Mouse (Mus musculus): Measurements from ENCODE around the gene Alg14. TPM values are rescaled to one million over a fixed set of nuclear protein-coding genes. Genes with fewer than 3 reads are reported as not detected.

Alg14 gene
- total and polyA plus RNA-seq, 2 experiments from 2014 or later = 28.2 to 31.6 TPM

DNA sequence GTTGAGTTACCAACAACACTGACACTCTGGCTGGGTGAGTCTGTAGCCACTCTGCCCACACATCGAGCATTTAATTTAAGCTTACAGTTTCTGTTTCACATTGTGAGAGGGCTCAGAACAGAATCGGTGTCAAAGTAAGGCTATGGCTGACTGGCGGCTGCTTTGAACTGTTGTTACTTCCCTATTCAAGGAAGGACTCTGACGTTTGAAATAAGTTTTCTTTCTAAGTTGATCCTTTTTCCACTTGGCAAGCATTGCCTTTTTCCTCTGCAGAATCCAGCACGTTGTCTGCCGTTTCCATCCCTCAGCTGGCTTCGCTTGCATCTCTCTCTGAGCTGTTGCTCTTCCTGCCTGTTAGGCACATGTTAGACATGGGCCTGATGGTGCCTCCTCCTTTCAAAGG, 38.7 kb downstream of the Alg14 start:
- Histone ChIP-seq H3K4me3 (ENCODE audit: low read depth, low read length) (no peak overlapping the region), H3K36me3 (ENCODE audit: insufficient read depth) (no peaks in the 10 kb centered on the region), H3K4me2 (ENCODE audit: low read depth) (no peak overlapping the region), H3K9ac (no peak overlapping the region), H3K9me3 (ENCODE audit: low read length) (no peaks in the 10 kb centered on the region), H3K27me3 (ENCODE audit: insufficient read depth, low read length) (no peaks in the 10 kb centered on the region), H3K4me1 (ENCODE audit: insufficient read depth) (no peaks in the 10 kb centered on the region), H3K27ac (ENCODE audit: low read depth, low read length) (no peak overlapping the region)
- no peak for TF ChIP-seq CTCF (IDR thresholded peaks at IDR 0.05; ENCODE audit: low read depth)
- no peak for DNase-seq
- 0 out of 2 replicates have a peak, but pooled peaks have one; percentile 43 for ATAC-seq
- 30% methylated on average over 7 of the region's 7 CpGs for WGBS

DNA sequence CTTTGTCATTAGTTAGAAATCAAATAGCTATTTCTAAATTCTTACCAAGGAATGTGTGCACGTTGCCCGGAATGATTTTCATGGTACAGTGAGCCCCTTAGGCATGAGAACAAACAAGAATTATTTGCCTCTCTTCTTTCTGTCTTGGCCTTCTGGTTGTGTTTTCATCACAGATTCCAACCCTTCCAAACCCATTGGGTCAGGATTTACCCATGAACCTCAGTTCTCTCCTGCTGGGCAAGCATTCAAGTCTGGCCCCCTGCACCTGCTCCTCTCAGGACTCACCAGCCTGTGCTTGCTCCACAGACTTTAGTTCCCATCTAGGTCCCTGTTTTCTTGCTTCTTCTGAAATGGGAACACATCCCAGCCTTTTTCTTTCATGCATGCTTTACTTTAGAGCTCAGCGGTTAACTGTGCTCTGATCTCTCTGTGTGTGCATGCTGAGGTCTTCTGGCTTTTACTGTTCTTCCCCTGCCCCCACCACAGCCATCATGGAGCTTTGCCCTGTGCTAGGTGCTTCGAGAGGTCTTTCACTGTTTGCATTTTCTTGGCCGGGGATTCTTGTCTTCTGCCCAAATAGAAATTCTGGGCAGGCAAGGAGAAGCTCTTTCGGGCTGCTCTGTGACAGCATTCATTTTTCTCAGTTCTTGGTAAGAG, 44.8 kb downstream of the Alg14 start:
- peak; percentile 36 for ATAC-seq
- no peaks in the 10 kb centered on the region for H3K4me1 ChIP-seq (ENCODE audit: insufficient read depth)
- H3K9me3 ChIP-seq (ENCODE audit: low read length) = no peaks in the 10 kb centered on the region
- no peak for DNase-seq
- no peak for TF ChIP-seq CTCF (IDR thresholded peaks at IDR 0.05; ENCODE audit: low read depth)
- H3K4me3 ChIP-seq (ENCODE audit: low read depth, low read length) = no peak overlapping the region
- H3K27ac ChIP-seq (ENCODE audit: low read depth, low read length) = no peak overlapping the region; the same call in 1 of the 2 replicates
- no peaks in the 10 kb centered on the region for H3K36me3 ChIP-seq (ENCODE audit: insufficient read depth)
- 57% methylated on average over 6 of the region's 6 CpGs for WGBS
- no peaks in the 10 kb centered on the region for H3K27me3 ChIP-seq (ENCODE audit: insufficient read depth, low read length)
- no peak overlapping the region for H3K4me2 ChIP-seq (ENCODE audit: low read depth)
- no peak overlapping the region for H3K9ac ChIP-seq

DNA sequence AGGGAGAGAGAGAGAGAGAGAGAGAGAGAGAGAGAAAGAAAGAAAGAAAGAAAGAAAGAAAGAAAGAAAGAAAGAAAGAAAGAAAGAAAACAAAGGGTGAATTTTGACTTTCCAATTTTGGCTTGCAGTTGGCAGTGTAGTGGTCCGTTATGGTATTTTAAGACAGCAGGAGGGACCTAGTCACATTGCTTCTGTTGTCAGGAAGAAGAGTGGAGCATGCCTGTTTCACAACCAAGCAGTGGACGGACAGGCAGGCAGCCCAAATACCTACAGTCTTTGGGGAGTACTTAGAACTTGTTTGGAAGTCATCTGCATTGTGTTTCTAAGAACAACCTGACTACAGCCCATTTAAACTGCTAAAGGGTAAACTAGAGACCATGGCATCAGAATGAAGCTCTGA, 47.1 kb downstream of the Alg14 start:
- Histone ChIP-seq H3K4me1 (ENCODE audit: insufficient read depth) (no peaks in the 10 kb centered on the region), H3K36me3 (ENCODE audit: insufficient read depth) (no peaks in the 10 kb centered on the region), H3K27me3 (ENCODE audit: insufficient read depth, low read length) (no peaks in the 10 kb centered on the region), H3K9me3 (ENCODE audit: low read length) (no peaks in the 10 kb centered on the region), H3K27ac (ENCODE audit: low read depth, low read length) (no peak overlapping the region), H3K4me3 (ENCODE audit: low read depth, low read length) (no peak overlapping the region), H3K9ac (no peak overlapping the region), H3K4me2 (ENCODE audit: low read depth) (no peak overlapping the region)
- DNase-seq (no peak), ATAC-seq (no peak)
- WGBS = 42% methylated on average over 2 of the region's 2 CpGs
- TF ChIP-seq CTCF (IDR thresholded peaks at IDR 0.05; ENCODE audit: low read depth) = no peak

DNA sequence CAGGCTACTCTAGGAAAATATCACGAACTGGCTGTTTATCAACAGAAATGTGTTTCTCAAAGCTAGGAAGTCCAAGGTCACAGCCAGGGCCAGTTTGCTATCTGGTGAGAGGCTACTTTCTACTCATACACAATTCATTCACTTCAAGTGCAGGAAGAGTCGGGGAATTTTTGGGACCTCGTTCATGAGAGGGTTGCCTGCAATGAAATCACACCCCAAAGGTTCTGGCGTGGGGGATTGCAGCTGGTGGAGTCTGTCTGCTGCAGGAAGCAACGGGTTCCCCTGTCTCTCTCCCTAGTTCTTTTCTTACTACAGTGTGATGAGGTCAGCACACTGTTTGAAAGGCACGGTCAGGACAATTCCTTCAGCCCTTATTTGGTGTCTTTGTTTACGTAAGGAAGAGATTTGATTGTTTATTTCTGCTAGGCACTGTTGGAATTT, 48.8 kb downstream of the Alg14 start:
- no peak overlapping the region for H3K4me3 ChIP-seq (ENCODE audit: low read depth, low read length)
- TF ChIP-seq CTCF (IDR thresholded peaks at IDR 0.05; ENCODE audit: low read depth) = no peak
- WGBS = 65% methylated on average over 7 of the region's 7 CpGs

DNA sequence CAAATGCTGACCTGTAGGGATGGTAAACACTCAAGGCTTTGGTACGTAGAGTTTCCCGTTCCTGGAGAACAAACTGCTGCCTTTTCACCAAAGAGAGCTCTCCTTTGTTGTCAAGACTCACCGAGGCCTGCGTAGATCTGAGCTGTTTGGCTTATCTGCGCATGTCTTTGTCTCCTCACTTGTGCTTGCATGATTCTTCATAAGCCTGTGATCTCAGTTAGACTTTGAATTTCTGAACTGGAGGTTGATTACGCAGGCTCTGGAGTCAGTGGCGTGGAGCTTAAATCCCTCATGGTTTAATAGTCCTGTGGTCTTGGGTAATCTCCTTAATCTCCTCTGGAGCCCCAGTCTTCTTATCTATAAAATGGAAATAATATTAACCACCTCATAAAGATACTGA, 51.7 kb downstream of the Alg14 start:
- Histone ChIP-seq H3K4me3 (ENCODE audit: low read depth, low read length) (no peak overlapping the region), H3K27me3 (ENCODE audit: insufficient read depth, low read length) (no peaks in the 10 kb centered on the region), H3K36me3 (ENCODE audit: insufficient read depth) (no peaks in the 10 kb centered on the region), H3K4me1 (ENCODE audit: insufficient read depth) (no peaks in the 10 kb centered on the region), H3K9me3 (ENCODE audit: low read length) (no peaks in the 10 kb centered on the region), H3K9ac (no peak overlapping the region), H3K27ac (ENCODE audit: low read depth, low read length) (no peak overlapping the region), H3K4me2 (ENCODE audit: low read depth) (no peak overlapping the region)
- ATAC-seq (no peak), DNase-seq (no peak)
- TF ChIP-seq CTCF (IDR thresholded peaks at IDR 0.05; ENCODE audit: low read depth) = no peak
- 80% methylated on average over 7 of the region's 7 CpGs for WGBS

More for the DNA sequence above, 48.8 kb downstream of the Alg14 start:
- Histone ChIP-seq H3K9me3 (ENCODE audit: low read length) (no peaks in the 10 kb centered on the region), H3K9ac (no peak overlapping the region), H3K4me1 (ENCODE audit: insufficient read depth) (no peaks in the 10 kb centered on the region), H3K4me2 (ENCODE audit: low read depth) (no peak overlapping the region), H3K36me3 (ENCODE audit: insufficient read depth) (no peaks in the 10 kb centered on the region), H3K27me3 (ENCODE audit: insufficient read depth, low read length) (no peaks in the 10 kb centered on the region), H3K27ac (ENCODE audit: low read depth, low read length) (no peak overlapping the region)
- DNase-seq (no peak), ATAC-seq (no peak)

DNA sequence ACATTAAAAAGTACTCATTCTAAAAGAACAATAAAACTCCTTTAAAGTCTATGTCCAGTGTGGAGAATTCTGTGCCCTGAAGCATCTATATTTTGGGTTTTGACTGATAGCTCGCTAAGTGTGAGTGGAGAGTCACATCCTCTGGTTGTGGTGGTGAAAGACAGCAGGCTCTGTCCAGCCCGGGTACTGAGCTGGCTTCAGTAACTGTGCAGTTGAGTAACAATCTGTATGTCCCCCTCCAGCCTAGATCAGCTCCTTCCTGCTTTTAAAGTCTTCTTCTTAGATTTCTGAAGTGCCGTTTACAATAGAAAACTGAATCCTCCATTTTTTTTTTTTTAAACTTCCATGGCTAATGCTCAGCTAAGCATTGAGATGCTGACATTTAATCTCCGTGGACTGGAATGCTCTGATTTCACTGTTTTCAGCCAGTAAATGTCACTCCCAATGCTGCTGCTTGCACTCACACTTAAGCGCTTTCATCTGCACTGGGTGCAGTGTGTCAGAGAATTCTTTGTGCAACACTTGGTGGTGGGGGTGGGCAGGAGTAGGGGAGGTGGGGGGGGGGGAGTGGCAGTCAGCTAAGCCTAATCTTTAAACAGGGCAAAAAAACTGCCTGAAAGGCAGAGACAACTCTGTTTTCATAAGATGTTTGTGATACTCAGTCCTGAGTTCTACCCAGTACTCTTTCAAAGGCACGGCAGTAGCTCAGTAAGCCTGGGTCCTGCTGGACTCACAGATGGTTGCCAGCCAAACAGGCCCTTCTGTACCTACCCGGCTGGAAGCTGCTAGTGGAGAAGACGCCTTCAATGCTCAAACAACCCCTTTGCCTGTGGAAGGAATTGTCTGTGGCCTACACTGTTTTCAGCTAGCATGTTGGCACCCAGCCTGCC, 52.7 kb downstream of the Alg14 start:
- H3K9ac ChIP-seq = no peak overlapping the region
- 0 out of 2 replicates have a peak, but pooled peaks cover 2% of the 10 kb centered on the region for H3K4me1 ChIP-seq (ENCODE audit: insufficient read depth)
- H3K27ac ChIP-seq (ENCODE audit: low read depth, low read length) = 0 out of 2 replicates have a peak overlapping the region, but pooled peaks have one; percentile 9
- H3K27me3 ChIP-seq (ENCODE audit: insufficient read depth, low read length) = no peaks in the 10 kb centered on the region
- no peak overlapping the region for H3K4me3 ChIP-seq (ENCODE audit: low read depth, low read length)
- TF ChIP-seq CTCF (IDR thresholded peaks at IDR 0.05; ENCODE audit: low read depth) = no peak
- WGBS = 16% methylated on average over 8 of the region's 8 CpGs
- no peak overlapping the region for H3K4me2 ChIP-seq (ENCODE audit: low read depth)
- DNase-seq (no peak), ATAC-seq (peak; percentile 52; the same call in 1 of the 2 replicates)
- H3K9me3 ChIP-seq (ENCODE audit: low read length) = no peaks in the 10 kb centered on the region
- H3K36me3 ChIP-seq (ENCODE audit: insufficient read depth) = no peaks in the 10 kb centered on the region
